ENCODE assay signal across 8 mouse cellular contexts in genomic region chr4:117867823-117868222, GRCm38 (mm10). TPM values are rescaled to one million over a fixed set of nuclear protein-coding genes. Genes with fewer than 3 reads are reported as not detected.
DNase-seq lines count a peak whose midpoint lies in the region; ATAC-seq and TF ChIP-seq lines count a peak whose summit lies in the region.

No protein-coding gene starts in this region.

- peaks cover 2% of the 10 kb centered on the region; the same call in 1 of the 2 replicates for H3K36me3 ChIP-seq in testis, adult 2 months (ENCODE audit: control insufficient read depth, insufficient read depth, low read length)
- H3K36me3 ChIP-seq in intestine, embryonic 15.5 days, result no peaks in the 10 kb centered on the region
- H3K36me3 ChIP-seq in lung, embryonic 14.5 days (ENCODE audit: insufficient read depth), result 0 out of 2 replicates have a peak, but pooled peaks cover 7% of the 10 kb centered on the region

- peak overlapping the region; percentile 27; the same call in 1 of the 2 replicates for H3K4me2 ChIP-seq in intestine, embryonic 15.5 days (replicated peaks)
- H3K4me2 ChIP-seq in lung, embryonic 14.5 days, result peak overlapping the region; percentile 33; the same call in 1 of the 2 replicates

- no peak overlapping the region for H3K27ac ChIP-seq in testis, adult 2 months (ENCODE audit: control insufficient read depth, insufficient read depth, low read depth, low read length)
- no peak overlapping the region for H3K27ac ChIP-seq in intestine, embryonic 15.5 days
- no peak overlapping the region for H3K27ac ChIP-seq in lung, embryonic 14.5 days (ENCODE audit: low read depth)
- no peak overlapping the region for H3K27ac ChIP-seq in olfactory bulb, adult 2 months (ENCODE audit: insufficient read depth, low read depth, low read length)

- no peak overlapping the region for H3K9ac ChIP-seq in intestine, embryonic 15.5 days
- no peak overlapping the region for H3K9ac ChIP-seq in lung, embryonic 14.5 days

- WGBS in intestine, embryonic 15.5 days, result 16% methylated on average over 24 of the region's 24 CpGs
- WGBS in lung, embryonic 14.5 days, result 15% methylated on average over 24 of the region's 24 CpGs
- 24% methylated on average over 24 of the region's 24 CpGs for WGBS in olfactory bulb, adult 2 months

- DNase-seq in testis, postnatal 14 days (ENCODE audit: low spot score), result no peak
- peak; percentile 72 to 79 for DNase-seq in cerebellum, postnatal 25 days
- DNase-seq in gastrocnemius, postnatal 25 days, result peak; percentile 40
- peak; percentile 86 for DNase-seq in lung, embryonic 14.5 days

- no peak overlapping the region for H3K4me3 ChIP-seq in testis, adult 2 months (ENCODE audit: control insufficient read depth, low read depth, low read length)
- no peak overlapping the region for H3K4me3 ChIP-seq in intestine, embryonic 15.5 days (replicated peaks)
- H3K4me3 ChIP-seq in lung, embryonic 14.5 days (ENCODE audit: low read depth, low read length), result no peak overlapping the region
- H3K4me3 ChIP-seq in olfactory bulb, adult 2 months (ENCODE audit: insufficient read depth, low read depth, low read length), result no peak overlapping the region

- no peak for TF ChIP-seq POLR2A in testis, adult 2 months (IDR thresholded peaks at IDR 0.05; ENCODE audit: control insufficient read depth, low read depth, low read length)
- no peak for TF ChIP-seq POLR2A in olfactory bulb, adult 2 months (IDR thresholded peaks at IDR 0.05; ENCODE audit: insufficient read depth, low read depth, low read length)

- no peaks in the 10 kb centered on the region for H3K27me3 ChIP-seq in testis, adult 2 months (ENCODE audit: control insufficient read depth, insufficient read depth, low read length)
- no peaks in the 10 kb centered on the region for H3K27me3 ChIP-seq in intestine, embryonic 15.5 days (replicated peaks)
- H3K27me3 ChIP-seq in lung, embryonic 14.5 days (ENCODE audit: insufficient read depth, low read length), result no peaks in the 10 kb centered on the region

- peak; percentile 39; the same call in 1 of the 2 replicates for TF ChIP-seq CTCF in testis, adult 2 months (IDR thresholded peaks at IDR 0.05; ENCODE audit: control insufficient read depth, insufficient read depth, insufficient replicate concordance, low read depth, low read length)
- TF ChIP-seq CTCF in lung, embryonic 14.5 days (IDR thresholded peaks at IDR 0.05; ENCODE audit: low read depth), result peak; percentile 83
- TF ChIP-seq CTCF in olfactory bulb, adult 2 months (IDR thresholded peaks at IDR 0.05; ENCODE audit: insufficient read depth, low read depth, low read length), result peak; percentile 73

- peak; percentile 29; the same call in 1 of the 2 replicates for ATAC-seq in intestine, embryonic 15.5 days
- peak; percentile 19; the same call in 1 of the 2 replicates for ATAC-seq in lung, embryonic 14.5 days (ENCODE audit: insufficient read depth)
- ATAC-seq in inflammation-experienced regulatory T-cells, adult 6 months, result no peak

- H3K4me1 ChIP-seq in testis, adult 2 months (ENCODE audit: control insufficient read depth, insufficient read depth, low read length), result peaks cover 17% of the 10 kb centered on the region
- H3K4me1 ChIP-seq in intestine, embryonic 15.5 days (replicated peaks), result peaks cover 25% of the 10 kb centered on the region
- H3K4me1 ChIP-seq in lung, embryonic 14.5 days (ENCODE audit: insufficient read depth), result peaks cover 5% of the 10 kb centered on the region; the same call in 1 of the 2 replicates
- H3K4me1 ChIP-seq in olfactory bulb, adult 2 months (ENCODE audit: control insufficient read depth, insufficient read depth, low read length), result peaks cover 6% of the 10 kb centered on the region; the same call in 1 of the 2 replicates

- no peaks in the 10 kb centered on the region for H3K9me3 ChIP-seq in intestine, embryonic 15.5 days
- H3K9me3 ChIP-seq in lung, embryonic 14.5 days (ENCODE audit: low read depth, low read length), result no peaks in the 10 kb centered on the region

RNA-seq across cellular contexts. Expression of gene Ccdc24, which starts 4.5 kb away (rescaled TPM):
- 137 and 146 TPM in 2 replicates for polyA plus RNA-seq in testis, adult 2 months (2012; rRNA removed)
- not detected for total RNA-seq in gastrocnemius, postnatal 25 days (2021)
- 0.48 and 1.0 TPM in 2 replicates for polyA plus RNA-seq in intestine, embryonic 15.5 days (2015; fragmentation: Nextera tagmentation; extraction: Ambion mirVana)
- 1.0 and 1.3 TPM in 2 replicates for polyA plus RNA-seq in lung, embryonic 14.5 days (2014; fragmentation: Nextera tagmentation; extraction: Ambion mirVana)
- polyA plus RNA-seq in olfactory bulb, adult 2 months (2012; ENCODE audit: insufficient read depth, insufficient read length, low replicate concordance, missing spikeins), result not detected in 2 replicates
- not detected for polyA plus RNA-seq in inflammation-experienced regulatory T-cells, adult 6 months (2017; shearing (Covaris generic))

RNA-seq across cellular contexts. Expression of gene B4galt2, which starts 15.5 kb away (rescaled TPM):
- 28.5 and 33.1 TPM in 2 replicates for polyA plus RNA-seq in testis, adult 2 months (2012; rRNA removed)
- total RNA-seq in gastrocnemius, postnatal 25 days (2021), result 1 to 10 TPM; 2.6 to 3.5 TPM
- 14.0 and 15.6 TPM in 2 replicates for polyA plus RNA-seq in intestine, embryonic 15.5 days (2015; fragmentation: Nextera tagmentation; extraction: Ambion mirVana)
- polyA plus RNA-seq in lung, embryonic 14.5 days (2014; fragmentation: Nextera tagmentation; extraction: Ambion mirVana), result 27.6 and 31.8 TPM in 2 replicates
- polyA plus RNA-seq in olfactory bulb, adult 2 months (2012; ENCODE audit: insufficient read depth, insufficient read length, low replicate concordance, missing spikeins), result not detected in 2 replicates
- not detected for polyA plus RNA-seq in inflammation-experienced regulatory T-cells, adult 6 months (2017; shearing (Covaris generic))

RNA-seq across cellular contexts. Expression of gene Atp6v0b, which starts 19.3 kb away (rescaled TPM):
- polyA plus RNA-seq in testis, adult 2 months (2012; rRNA removed), result 214 and 232 TPM in 2 replicates
- 10 to 100 TPM; 72.1 to 75.9 TPM for total RNA-seq in gastrocnemius, postnatal 25 days (2021)
- 239 and 288 TPM in 2 replicates for polyA plus RNA-seq in intestine, embryonic 15.5 days (2015; fragmentation: Nextera tagmentation; extraction: Ambion mirVana)
- polyA plus RNA-seq in lung, embryonic 14.5 days (2014; fragmentation: Nextera tagmentation; extraction: Ambion mirVana), result 139 and 150 TPM in 2 replicates
- not detected in 2 replicates for polyA plus RNA-seq in olfactory bulb, adult 2 months (2012; ENCODE audit: insufficient read depth, insufficient read length, low replicate concordance, missing spikeins)
- 100 to 1,000 TPM in 1 of 3 experiments, 10 to 100 TPM in 2; 75.7 to 115 (median 83.2) TPM for polyA plus RNA-seq in inflammation-experienced regulatory T-cells, adult 6 months (2017; shearing (Covaris generic))

RNA-seq across cellular contexts. Expression of gene Dph2, which starts 24.0 kb away (rescaled TPM):
- 6.6 and 8.2 TPM in 2 replicates for polyA plus RNA-seq in testis, adult 2 months (2012; rRNA removed)
- 1 to 10 TPM; 3.3 to 3.4 TPM for total RNA-seq in gastrocnemius, postnatal 25 days (2021)
- polyA plus RNA-seq in intestine, embryonic 15.5 days (2015; fragmentation: Nextera tagmentation; extraction: Ambion mirVana), result 17.1 and 18.3 TPM in 2 replicates
- polyA plus RNA-seq in lung, embryonic 14.5 days (2014; fragmentation: Nextera tagmentation; extraction: Ambion mirVana), result 21.4 and 21.7 TPM in 2 replicates
- not detected in 2 replicates for polyA plus RNA-seq in olfactory bulb, adult 2 months (2012; ENCODE audit: insufficient read depth, insufficient read length, low replicate concordance, missing spikeins)
- 10 to 100 TPM; 20.1 to 32.4 (median 23.9) TPM for polyA plus RNA-seq in inflammation-experienced regulatory T-cells, adult 6 months (2017; shearing (Covaris generic))

RNA-seq across cellular contexts. Expression of gene Slc6a9, which starts 33.5 kb away (rescaled TPM):
- 6.4 and 7.4 TPM in 2 replicates for polyA plus RNA-seq in testis, adult 2 months (2012; rRNA removed)
- total RNA-seq in gastrocnemius, postnatal 25 days (2021), result 1 to 10 TPM; 5.0 to 6.8 TPM
- 9.0 and 11.3 TPM in 2 replicates for polyA plus RNA-seq in intestine, embryonic 15.5 days (2015; fragmentation: Nextera tagmentation; extraction: Ambion mirVana)
- polyA plus RNA-seq in lung, embryonic 14.5 days (2014; fragmentation: Nextera tagmentation; extraction: Ambion mirVana), result 7.2 and 9.7 TPM in 2 replicates
- polyA plus RNA-seq in olfactory bulb, adult 2 months (2012; ENCODE audit: insufficient read depth, insufficient read length, low replicate concordance, missing spikeins), result not detected in 2 replicates
- polyA plus RNA-seq in inflammation-experienced regulatory T-cells, adult 6 months (2017; shearing (Covaris generic)), result not detected

Comparison
In these comparisons a context has a peak if more than half of its experiments do, and no peak if none do; other contexts are left out.
1. RNA of gene Ccdc24, which starts 4.5 kb away (polyA plus RNA-seq): 137 to 146 TPM in testis, adult 2 months; 0.48 to 1.0 TPM in intestine, embryonic 15.5 days, 1.0 to 1.3 TPM in lung, embryonic 14.5 days, not detected in olfactory bulb, adult 2 months and not detected in inflammation-experienced regulatory T-cells, adult 6 months; every median in the first group is over 10 times any median in the second.
2. RNA of gene B4galt2, which starts 15.5 kb away (polyA plus RNA-seq): 27.6 to 31.8 TPM in lung, embryonic 14.5 days, 28.5 to 33.1 TPM in testis, adult 2 months and 14.0 to 15.6 TPM in intestine, embryonic 15.5 days; not detected in olfactory bulb, adult 2 months and not detected in inflammation-experienced regulatory T-cells, adult 6 months; every median in the first group is over 10 times any median in the second.
3. Peak in every context shown above with its lines, with median percentiles within 50 percentile points of each other: CTCF ChIP-seq.